Mouse (Mus musculus) midbrain, embryonic 14.5 days (tissue): ENCODE measurements around the gene Ngrn. TPM values are rescaled to one million over a fixed set of nuclear protein-coding genes. Genes with fewer than 3 reads are reported as not detected.

Source experiments
- ATAC-seq: fragments of 200-750 bp; cut with Nextera tagmentation; 2 replicates; pipeline ENCODE4 v1.8.0; 2017; ENCODE audit warnings: moderate number of reproducible peaks, moderate library complexity; ENCODE audit not compliant: low FRiP score, low TSS enrichment
- DNase-seq: peaks from one replicate; pipeline ENCODE4 v3.0.0-alpha.2; 2015
- H3K27ac ChIP-seq: fragments of 300-500 bp; sonication (generic); replicated peaks from 2 replicates; pipeline ENCODE4 v1.5.1; 2014; ENCODE audit warnings: mild to moderate bottlenecking, low read depth, low read length, moderate library complexity
- H3K27me3 ChIP-seq: fragments of 300-500 bp; sonication (generic); 2 replicates; pipeline ENCODE4 v1.6.1; 2014; ENCODE audit warnings: low read length, control low read depth, mixed read lengths; ENCODE audit not compliant: control insufficient read depth, insufficient read depth
- H3K36me3 ChIP-seq: fragments of 300-500 bp; sonication (generic); 2 replicates; pipeline ENCODE4 v1.6.1; 2014; ENCODE audit warnings: low read length, control low read depth; ENCODE audit not compliant: control insufficient read depth, insufficient read depth
- H3K4me1 ChIP-seq: fragments of 300-500 bp; sonication (generic); 2 replicates; pipeline ENCODE4 v1.6.1; 2014; ENCODE audit warnings: mild to moderate bottlenecking, antibody characterized with exemption, low read length, control low read depth; ENCODE audit not compliant: control insufficient read depth, insufficient read depth
- H3K4me2 ChIP-seq: fragments of 300-500 bp; sonication (generic); 2 replicates; pipeline ENCODE4 v1.6.1; 2014; ENCODE audit warnings: mild to moderate bottlenecking, low read length, moderate library complexity
- H3K4me3 ChIP-seq: fragments of 300-500 bp; sonication (generic); replicated peaks from 2 replicates; pipeline ENCODE4 v1.5.1; 2014; ENCODE audit warnings: low read depth, low read length
- H3K9ac ChIP-seq: fragments of 300-500 bp; sonication (generic); replicated peaks from 2 replicates; pipeline ENCODE4 v1.6.1; 2014; ENCODE audit warnings: mild to moderate bottlenecking, low read length, moderate library complexity
- H3K9me3 ChIP-seq: fragments of 300-500 bp; sonication (generic); 2 replicates; pipeline ENCODE4 v1.6.1; 2016; ENCODE audit warnings: low read length, control low read depth, mixed read lengths; ENCODE audit not compliant: control insufficient read depth
- WGBS: fragments of 180-500 bp; shearing (Covaris S2); extraction: QIAGEN DNeasy Blood & Tissue Kit; methylation state at CpG from one replicate; pipeline ENCODE4 v1.1.7; 2014; 5-methylcytosine and 5-hydroxymethylcytosine counted together
- polyA plus RNA-seq: library from polyadenylated mRNA; unstranded; fragments of >200 nt; fragmentation: Nextera tagmentation; extraction: Ambion mirVana; gene quantifications from 2 replicates; pipeline ENCODE4 v1.2.1, GENCODE M21; 2014

Ngrn gene
- polyA plus RNA-seq, 1 experiment from 2014 or later: 70.8 TPM

GRCm38 (mm10) chr7:80246148-80246721 is 14.8 kb upstream of the Ngrn start, which contains the start of gene Ttll13:
Gene Ttll13 (plus strand): TSS chr7:80246376.
- H3K4me3 ChIP-seq: peak within 1 kb of the TSS; percentile 55
- 0 out of 2 replicates have a peak, but pooled peaks cover 1% of the 10 kb centered on the region for H3K36me3 ChIP-seq
- H3K27me3 ChIP-seq: no peaks in the 10 kb centered on the region
- no peaks in the 10 kb centered on the region for H3K9me3 ChIP-seq
- H3K4me1 ChIP-seq: no peaks in the 10 kb centered on the region
- peak within 1 kb of the TSS; percentile 72 for H3K9ac ChIP-seq
- peak; percentile 99 for ATAC-seq
- H3K4me2 ChIP-seq: peak within 1 kb of the TSS; percentile 60
- H3K27ac ChIP-seq: peak within 1 kb of the TSS; percentile 90
- under 1% methylated on average over 48 of the region's 48 CpGs for WGBS
- DNase-seq: peak; percentile 99

- Histone ChIP-seq H3K9ac (peak overlapping the region; percentile 1; the same call in 1 of the 2 replicates), H3K27ac (peak overlapping the region; percentile 90), H3K36me3 (no peaks in the 10 kb centered on the region), H3K9me3 (no peaks in the 10 kb centered on the region), H3K4me1 (no peaks in the 10 kb centered on the region), H3K4me3 (peak overlapping the region; percentile 55), H3K27me3 (no peaks in the 10 kb centered on the region), H3K4me2 (peak overlapping the region; percentile 60)
- 71% methylated on average over 7 of the region's 7 CpGs for WGBS
- DNase-seq (no peak), ATAC-seq (no peak)
These were observed 14.2 kb upstream of the Ngrn start for GRCm38 (mm10) chr7:80246859-80247258.

DNA sequence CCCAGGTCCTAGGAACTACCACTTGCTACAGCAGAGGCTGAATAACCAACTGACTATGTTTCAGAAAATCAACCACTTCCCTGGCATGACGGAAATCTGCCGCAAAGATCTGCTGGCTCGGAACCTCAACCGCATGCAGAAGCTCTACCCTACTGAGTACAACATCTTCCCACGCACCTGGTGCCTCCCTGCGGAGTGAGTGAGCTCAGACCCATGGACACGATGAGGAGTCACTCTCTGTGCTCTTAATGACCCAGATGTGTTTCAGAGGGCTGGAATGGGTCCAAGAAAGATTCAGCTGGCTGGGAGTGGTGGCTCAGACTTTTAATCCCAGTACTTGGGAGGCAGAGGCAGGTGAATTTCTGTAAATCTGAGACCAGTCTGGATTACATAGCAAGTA is 8.6 kb upstream of the Ngrn start:
- H3K4me1 ChIP-seq: no peaks in the 10 kb centered on the region
- H3K9me3 ChIP-seq: no peaks in the 10 kb centered on the region
- H3K27ac ChIP-seq: no peak overlapping the region
- no peak overlapping the region for H3K4me2 ChIP-seq
- DNase-seq (no peak), ATAC-seq (no peak)
- no peak overlapping the region for H3K9ac ChIP-seq
- peaks cover 7% of the 10 kb centered on the region; the same call in 1 of the 2 replicates for H3K27me3 ChIP-seq
- H3K4me3 ChIP-seq: no peak overlapping the region
- WGBS: 83% methylated on average over 7 of the region's 7 CpGs
- H3K36me3 ChIP-seq: no peaks in the 10 kb centered on the region

DNA sequence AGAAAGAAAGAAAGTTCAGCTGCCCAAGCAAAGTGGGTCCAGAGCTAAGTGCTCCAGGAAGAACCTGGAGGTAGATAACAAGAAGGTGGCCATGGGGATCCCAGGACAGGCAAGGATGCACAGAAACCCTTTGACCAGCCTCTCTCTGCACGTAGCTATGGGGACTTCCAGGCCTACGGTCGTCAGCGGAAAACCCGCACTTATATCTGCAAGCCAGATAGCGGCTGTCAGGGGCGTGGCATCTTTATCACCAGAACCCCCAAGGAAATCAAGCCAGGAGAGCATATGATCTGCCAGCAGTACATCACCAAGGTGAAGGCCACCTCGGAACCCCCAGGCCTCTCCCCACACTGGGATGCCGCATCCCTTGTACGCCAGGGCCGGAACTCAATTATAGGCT is 8.1 kb upstream of the Ngrn start:
- WGBS: 88% methylated on average over 11 of the region's 11 CpGs
- no peaks in the 10 kb centered on the region for H3K9me3 ChIP-seq
- no peaks in the 10 kb centered on the region for H3K4me1 ChIP-seq
- no peak overlapping the region for H3K27ac ChIP-seq
- no peaks in the 10 kb centered on the region for H3K36me3 ChIP-seq
- no peak for ATAC-seq
- H3K4me2 ChIP-seq: no peak overlapping the region
- no peak for DNase-seq
- H3K9ac ChIP-seq: no peak overlapping the region
- H3K4me3 ChIP-seq: no peak overlapping the region
- H3K27me3 ChIP-seq: peaks cover 8% of the 10 kb centered on the region; the same call in 1 of the 2 replicates

GRCm38 (mm10) chr7:80255981-80256380 is 5.0 kb upstream of the Ngrn start:
- no peak overlapping the region for H3K9ac ChIP-seq
- no peak overlapping the region for H3K27ac ChIP-seq
- DNase-seq: no peak
- no peak overlapping the region for H3K4me3 ChIP-seq
- H3K9me3 ChIP-seq: no peaks in the 10 kb centered on the region
- H3K4me1 ChIP-seq: 0 out of 2 replicates have a peak, but pooled peaks cover 4% of the 10 kb centered on the region
- H3K27me3 ChIP-seq: peaks cover 24% of the 10 kb centered on the region; the same call in 1 of the 2 replicates
- no peaks in the 10 kb centered on the region for H3K36me3 ChIP-seq
- H3K4me2 ChIP-seq: no peak overlapping the region
- WGBS: 87% methylated on average over 2 of the region's 2 CpGs
- no peak for ATAC-seq

DNA sequence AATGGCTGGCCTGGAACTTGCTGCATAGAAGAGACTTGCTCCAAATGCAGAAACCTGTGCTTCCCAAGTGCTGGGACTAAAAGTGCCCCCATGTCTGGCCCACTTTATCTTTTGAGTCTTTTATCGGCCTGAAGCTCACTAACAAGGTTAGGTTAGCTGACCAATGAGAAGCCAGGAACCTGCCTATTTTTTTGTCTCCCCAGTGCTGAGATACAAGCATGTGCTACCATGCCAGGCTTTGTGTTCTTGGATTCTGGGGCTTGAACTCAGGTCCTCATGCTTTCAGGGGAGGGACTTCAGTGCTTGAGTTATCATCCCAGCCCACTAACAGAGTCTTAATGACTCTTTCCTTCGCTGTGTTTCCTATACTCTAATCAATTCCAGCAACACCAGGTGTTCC is 3.3 kb upstream of the Ngrn start:
- 71% methylated on average over 2 of the region's 2 CpGs for WGBS
- Histone ChIP-seq H3K27me3 (peaks cover 24% of the 10 kb centered on the region; the same call in 1 of the 2 replicates), H3K4me3 (no peak overlapping the region), H3K27ac (no peak overlapping the region), H3K36me3 (no peaks in the 10 kb centered on the region), H3K9ac (no peak overlapping the region), H3K4me1 (peaks cover 11% of the 10 kb centered on the region), H3K4me2 (no peak overlapping the region), H3K9me3 (no peaks in the 10 kb centered on the region)
- no peak for ATAC-seq
- DNase-seq: no peak

GRCm38 (mm10) chr7:80261372-80261990 is 466 bp downstream of the Ngrn start:
- WGBS: 2% methylated on average over 32 of the region's 32 CpGs
- Histone ChIP-seq H3K9ac (peak overlapping the region; percentile 81), H3K9me3 (no peaks in the 10 kb centered on the region), H3K27me3 (peaks cover 23% of the 10 kb centered on the region; the same call in 1 of the 2 replicates), H3K27ac (peak overlapping the region; percentile 72), H3K4me1 (peaks cover 11% of the 10 kb centered on the region), H3K4me2 (peak overlapping the region; percentile 75), H3K4me3 (peak overlapping the region; percentile 91), H3K36me3 (peaks cover 26% of the 10 kb centered on the region)
- DNase-seq (peak; percentile 32), ATAC-seq (no peak; the same call in none of the 2 replicates)

DNA sequence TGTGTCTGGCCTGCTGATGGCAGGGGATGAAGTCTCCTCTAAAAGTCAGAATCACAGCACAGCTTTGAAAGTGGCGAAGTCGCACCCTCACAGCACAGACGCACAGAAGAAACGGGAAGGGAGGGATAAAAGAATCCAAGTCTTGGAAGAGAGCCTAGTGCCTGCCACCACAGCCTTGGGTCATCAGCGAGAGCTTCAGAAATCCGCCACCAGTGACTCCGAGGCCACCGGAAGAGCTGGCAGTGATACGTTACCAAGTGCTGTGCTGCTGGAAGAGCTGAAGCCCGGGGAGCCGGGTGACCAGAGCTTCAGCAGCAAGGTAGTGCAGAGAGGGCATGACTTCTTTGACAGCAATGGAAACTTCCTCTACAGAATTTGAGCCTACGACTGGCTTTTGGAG is 3.6 kb downstream of the Ngrn start:
- H3K27ac ChIP-seq: no peak overlapping the region
- peaks cover 18% of the 10 kb centered on the region for H3K4me1 ChIP-seq
- no peak overlapping the region for H3K4me2 ChIP-seq
- peaks cover 33% of the 10 kb centered on the region for H3K36me3 ChIP-seq
- DNase-seq (no peak), ATAC-seq (no peak)
- no peak overlapping the region for H3K9ac ChIP-seq
- no peak overlapping the region for H3K4me3 ChIP-seq
- H3K9me3 ChIP-seq: no peaks in the 10 kb centered on the region
- WGBS: 94% methylated on average over 12 of the region's 12 CpGs
- H3K27me3 ChIP-seq: 0 out of 2 replicates have a peak, but pooled peaks cover 3% of the 10 kb centered on the region

DNA sequence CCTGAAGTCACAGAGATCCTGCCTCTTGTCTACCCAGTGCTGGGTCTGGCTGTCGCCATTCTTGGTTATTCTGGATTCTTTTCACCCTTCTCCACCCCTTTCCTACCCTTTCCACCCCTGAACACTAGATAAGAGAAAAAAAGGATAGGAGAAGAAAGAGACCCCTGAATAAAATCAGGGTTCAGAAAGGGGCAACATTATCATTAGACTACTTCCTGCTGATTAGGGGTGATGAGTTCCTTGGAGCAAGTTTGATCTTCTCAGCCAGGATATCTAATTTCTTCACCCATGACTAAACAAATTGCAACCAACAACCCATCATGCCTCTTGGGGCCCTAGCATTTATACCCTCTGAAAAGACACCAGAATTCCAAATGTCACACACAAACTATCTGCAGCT is 6.7 kb downstream of the Ngrn start:
- Histone ChIP-seq H3K36me3 (peaks cover 36% of the 10 kb centered on the region), H3K4me2 (no peak overlapping the region), H3K4me3 (no peak overlapping the region), H3K27me3 (no peaks in the 10 kb centered on the region), H3K9me3 (no peaks in the 10 kb centered on the region), H3K27ac (no peak overlapping the region), H3K4me1 (peaks cover 16% of the 10 kb centered on the region), H3K9ac (no peak overlapping the region)
- no peak for DNase-seq
- WGBS: 73% methylated on average over 1 of the region's 1 CpGs
- ATAC-seq: no peak
